Mouse (Mus musculus) heart, embryonic 14.5 days (tissue): ENCODE measurements at regions not wholly inside any gene's neighbourhood (a gene's known extent, or its start where the extent isn't known, plus 50 kb on each side); places are given as distances from the start of the nearest gene placed in this dataset.

Experiments used
- ATAC-seq: fragments of 200-750 bp; cut with Nextera tagmentation; 2 replicates; pipeline ENCODE4 v1.8.0; 2017; ENCODE audit warnings: low read depth, moderate TSS enrichment; ENCODE audit not compliant: insufficient number of reproducible peaks, insufficient read depth, low FRiP score
- H3K27ac ChIP-seq, 2 experiments: fragments of 200-500 bp in 1 of 2; fragments of 300-500 bp in 1 of 2; sonication (generic) in 1 of 2; replicated peaks in 1 of 2; 2 replicates each; pipeline ENCODE4 v1.5.1; 2012 to 2014; ENCODE audit warnings: low read depth in 2 of 2, low read length in 2 of 2, control low read depth in 1 of 2, mild to moderate bottlenecking in 1 of 2, mixed read lengths in 1 of 2; ENCODE audit not compliant: control insufficient read depth in 1 of 2, insufficient read depth in 1 of 2
- H3K27me3 ChIP-seq: fragments of 300-500 bp; sonication (generic); 2 replicates; pipeline ENCODE4 v1.6.1; 2014; ENCODE audit warnings: mild to moderate bottlenecking, low read length, control low read depth; ENCODE audit not compliant: control insufficient read depth, insufficient read depth
- H3K36me3 ChIP-seq: fragments of 300-500 bp; sonication (generic); 2 replicates; pipeline ENCODE4 v1.6.1; 2014; ENCODE audit warnings: mild to moderate bottlenecking, control low read depth, low read length, mixed read lengths; ENCODE audit not compliant: control insufficient read depth, insufficient read depth
- H3K4me1 ChIP-seq, 2 experiments: fragments of 200-500 bp in 1 of 2; fragments of 300-500 bp in 1 of 2; sonication (generic) in 1 of 2; 2 replicates each; pipeline ENCODE4 v1.6.1; 2012 to 2014; ENCODE audit warnings: low read length in 2 of 2, control low read depth in 1 of 2, mixed read lengths in 1 of 2; ENCODE audit not compliant: control insufficient read depth in 2 of 2, insufficient read depth in 2 of 2
- H3K4me2 ChIP-seq: fragments of 300-500 bp; sonication (generic); 2 replicates; pipeline ENCODE4 v1.6.1; 2014; ENCODE audit warnings: mild to moderate bottlenecking, low read length
- H3K4me3 ChIP-seq, 2 experiments: fragments of 200-500 bp in 1 of 2; fragments of 300-500 bp in 1 of 2; sonication (generic) in 1 of 2; 2 replicates each; pipeline ENCODE4 v1.5.1; 2012 to 2014; ENCODE audit warnings: low read length in 2 of 2, mild to moderate bottlenecking in 2 of 2, control low read depth in 1 of 2, low read depth in 1 of 2, moderate library complexity in 1 of 2; ENCODE audit not compliant: control insufficient read depth in 1 of 2, insufficient read depth in 1 of 2
- H3K9ac ChIP-seq: fragments of 300-500 bp; sonication (generic); 2 replicates; pipeline ENCODE4 v1.6.1; 2014; ENCODE audit warnings: mild to moderate bottlenecking, low read length
- H3K9me3 ChIP-seq: fragments of 300-500 bp; sonication (generic); 2 replicates; pipeline ENCODE4 v1.6.1; 2016; ENCODE audit warnings: low read length, control low read depth; ENCODE audit not compliant: control insufficient read depth
- WGBS: fragments of 180-500 bp; shearing (Covaris S2); extraction: QIAGEN DNeasy Blood & Tissue Kit; methylation state at CpG from one replicate; pipeline ENCODE4 v1.1.7; 2014; 5-methylcytosine and 5-hydroxymethylcytosine counted together

DNA sequence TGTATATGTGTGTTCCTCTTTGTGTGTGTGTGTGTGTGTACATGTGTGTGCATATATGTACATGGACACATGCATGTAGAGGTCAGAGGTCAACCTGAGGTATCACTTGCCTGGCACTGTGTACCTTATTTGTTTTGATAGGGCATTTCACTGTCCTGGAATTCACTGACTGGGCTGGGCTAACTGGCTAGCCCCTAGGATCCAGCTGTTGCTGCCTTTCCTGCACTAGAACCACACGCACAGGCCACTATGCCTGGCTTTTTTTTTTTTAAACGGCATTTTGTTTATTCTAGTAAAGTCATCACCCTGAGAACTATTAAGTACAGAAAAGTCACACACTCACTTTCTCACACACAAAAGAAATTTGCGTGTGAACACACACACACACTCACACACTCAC, 79.7 kb upstream of the Samsn1 start:
- no peaks in the 10 kb centered on the region for H3K36me3 ChIP-seq
- no peak for ATAC-seq
- H3K9ac ChIP-seq, result no peak overlapping the region
- H3K27me3 ChIP-seq, result no peaks in the 10 kb centered on the region
- no peak overlapping the region for H3K4me3 ChIP-seq
- H3K4me2 ChIP-seq, result no peak overlapping the region
- H3K27ac ChIP-seq, result no peak overlapping the region
- no peaks in the 10 kb centered on the region for H3K9me3 ChIP-seq
- no peaks in the 10 kb centered on the region for H3K4me1 ChIP-seq
- WGBS, result 81% methylated on average over 3 of the region's 3 CpGs

DNA sequence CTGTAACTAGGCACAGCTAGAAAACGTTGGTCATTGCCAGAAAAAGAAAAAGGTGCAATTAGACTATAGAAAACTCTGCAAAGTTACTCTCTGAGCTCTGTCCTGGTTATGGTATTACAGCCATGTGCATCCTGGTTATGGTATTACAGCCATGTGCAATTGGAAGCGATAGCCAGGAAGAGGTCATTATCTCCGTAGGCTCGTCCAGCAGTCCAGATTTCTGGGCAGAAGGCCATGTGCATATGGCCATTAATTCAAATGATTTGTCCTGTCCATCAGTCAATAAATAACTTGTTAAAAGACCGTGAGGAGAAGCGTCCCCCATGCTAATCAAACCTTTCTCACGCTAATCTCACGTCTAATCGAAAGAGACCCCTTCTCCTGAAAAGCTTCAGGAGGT, 75.7 kb upstream of the Samsn1 start:
- Histone ChIP-seq H3K9ac (no peak overlapping the region), H3K4me3 (no peak overlapping the region), H3K4me2 (no peak overlapping the region), H3K9me3 (no peaks in the 10 kb centered on the region), H3K4me1 (no peaks in the 10 kb centered on the region), H3K36me3 (no peaks in the 10 kb centered on the region), H3K27me3 (no peaks in the 10 kb centered on the region), H3K27ac (no peak overlapping the region)
- no peak for ATAC-seq
- WGBS, result 77% methylated on average over 9 of the region's 9 CpGs

DNA sequence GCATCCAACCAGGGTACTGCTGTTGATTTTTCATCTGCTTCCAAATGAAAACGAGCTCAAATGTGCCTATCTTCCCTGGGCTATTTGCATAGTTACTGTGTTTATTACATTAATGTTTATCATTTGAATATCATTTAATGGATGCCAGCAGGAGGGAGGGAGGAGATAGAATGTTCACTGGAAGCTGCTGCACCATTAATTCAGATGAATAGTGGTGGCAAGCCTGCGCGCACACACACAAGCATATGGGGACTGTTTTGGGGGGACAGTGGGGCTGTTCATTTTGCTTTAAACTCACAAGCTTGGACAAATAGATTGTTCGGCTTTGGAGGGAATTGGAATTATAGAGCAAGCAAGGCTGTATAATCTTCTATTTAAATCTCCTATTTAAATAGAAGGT, 74.3 kb upstream of the Samsn1 start:
- H3K36me3 ChIP-seq, result no peaks in the 10 kb centered on the region
- ATAC-seq, result no peak
- 85% methylated on average over 4 of the region's 4 CpGs for WGBS
- H3K9ac ChIP-seq, result no peak overlapping the region
- H3K4me1 ChIP-seq, result no peaks in the 10 kb centered on the region
- H3K9me3 ChIP-seq, result no peaks in the 10 kb centered on the region
- no peak overlapping the region for H3K4me3 ChIP-seq
- H3K4me2 ChIP-seq, result no peak overlapping the region
- H3K27me3 ChIP-seq, result no peaks in the 10 kb centered on the region
- H3K27ac ChIP-seq, result no peak overlapping the region

DNA sequence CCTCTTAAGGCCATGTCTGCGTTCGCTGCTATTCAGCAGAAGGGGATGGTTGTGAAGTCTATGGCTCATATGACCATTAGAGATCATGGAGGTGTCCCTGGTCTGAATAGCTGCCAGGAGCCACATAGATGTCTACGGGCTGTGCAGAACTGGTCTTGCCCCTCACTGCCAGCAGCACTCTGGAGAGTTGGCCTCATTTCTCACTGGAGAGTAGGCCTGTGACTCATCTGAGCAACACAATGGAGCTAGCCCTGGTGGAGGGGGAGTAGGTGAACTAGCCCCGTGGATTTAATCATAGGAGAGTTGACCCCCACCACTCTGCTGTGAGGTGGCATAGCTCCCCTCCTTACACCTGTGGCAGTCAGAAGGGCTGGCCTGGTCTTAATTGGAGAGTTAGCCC, 63.3 kb upstream of the Samsn1 start:
- no peak for ATAC-seq

DNA sequence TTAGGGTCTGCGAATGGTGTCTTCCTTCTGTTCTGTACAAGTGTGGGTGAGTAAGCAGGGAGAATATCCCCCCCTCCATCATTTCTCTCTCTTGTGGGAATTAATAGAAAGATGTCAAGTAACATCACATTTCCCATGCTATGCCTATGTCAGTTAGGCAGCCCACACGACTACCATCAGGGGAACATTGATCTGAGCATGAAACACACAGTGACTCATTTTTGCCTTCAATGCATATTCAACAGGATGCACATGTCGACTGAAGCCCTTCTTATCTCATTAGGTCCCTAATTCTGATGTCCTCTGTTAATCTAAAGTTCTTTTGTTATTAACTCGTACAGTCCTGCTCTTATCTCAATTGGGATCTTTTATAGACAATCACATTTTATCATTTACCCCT, 60.4 kb upstream of the Samsn1 start:
- H3K4me1 ChIP-seq, result no peaks in the 10 kb centered on the region
- 55% methylated on average over 4 of the region's 4 CpGs for WGBS

More for the DNA sequence above, 63.3 kb upstream of the Samsn1 start:
- no peaks in the 10 kb centered on the region for H3K27me3 ChIP-seq
- H3K4me1 ChIP-seq, result no peaks in the 10 kb centered on the region
- no peaks in the 10 kb centered on the region for H3K9me3 ChIP-seq
- H3K4me2 ChIP-seq, result no peak overlapping the region
- H3K4me3 ChIP-seq, result no peak overlapping the region
- H3K9ac ChIP-seq, result no peak overlapping the region
- no peak overlapping the region for H3K27ac ChIP-seq
- 80% methylated on average over 4 of the region's 4 CpGs for WGBS
- H3K36me3 ChIP-seq, result no peaks in the 10 kb centered on the region

DNA sequence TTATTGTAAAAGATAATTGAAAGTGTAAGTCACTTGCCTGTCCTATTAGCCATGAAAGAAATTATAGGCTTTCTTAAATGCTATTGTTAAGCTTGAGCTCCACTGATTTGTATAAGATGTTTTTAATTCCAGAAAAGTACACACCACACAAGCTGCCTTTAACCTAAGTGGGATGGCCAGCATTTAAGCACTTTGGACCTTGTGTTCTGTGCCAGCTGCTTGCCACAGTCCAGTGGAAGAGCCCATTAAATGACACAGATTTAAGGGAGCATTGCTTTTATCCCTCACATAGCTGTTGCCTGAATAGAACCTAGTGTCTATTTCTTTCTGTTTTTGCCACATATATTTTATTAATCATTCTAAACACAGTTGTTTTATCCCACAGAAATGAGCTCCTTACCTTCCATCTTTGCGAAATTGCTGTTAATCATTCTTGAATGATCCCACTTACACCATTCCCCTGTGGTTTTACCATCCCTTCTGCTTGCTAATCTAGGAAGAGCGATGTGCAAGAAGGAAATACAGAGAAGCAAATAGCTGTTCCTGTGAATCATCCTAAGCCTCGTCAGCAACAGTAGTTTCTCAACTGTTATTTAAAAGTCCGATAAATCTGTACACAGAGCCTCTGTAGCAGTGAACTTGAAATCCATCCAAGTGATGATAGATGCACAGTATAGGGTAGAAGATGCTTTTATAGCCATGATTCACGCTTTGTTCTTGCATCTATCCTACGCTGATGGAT, 57.9 kb upstream of the Samsn1 start:
- 77% methylated on average over 6 of the region's 6 CpGs for WGBS
- Histone ChIP-seq H3K4me1 (no peaks in the 10 kb centered on the region), H3K4me2 (no peak overlapping the region), H3K4me3 (no peak overlapping the region), H3K9me3 (no peaks in the 10 kb centered on the region), H3K36me3 (no peaks in the 10 kb centered on the region), H3K9ac (no peak overlapping the region), H3K27ac (no peak overlapping the region), H3K27me3 (no peaks in the 10 kb centered on the region)
- ATAC-seq, result no peak

More for the DNA sequence above, 60.4 kb upstream of the Samsn1 start:
- ATAC-seq, result no peak
- no peak overlapping the region for H3K9ac ChIP-seq
- no peak overlapping the region for H3K4me2 ChIP-seq
- H3K9me3 ChIP-seq, result no peaks in the 10 kb centered on the region
- no peak overlapping the region for H3K27ac ChIP-seq
- H3K36me3 ChIP-seq, result no peaks in the 10 kb centered on the region
- no peaks in the 10 kb centered on the region for H3K27me3 ChIP-seq
- no peak overlapping the region for H3K4me3 ChIP-seq

DNA sequence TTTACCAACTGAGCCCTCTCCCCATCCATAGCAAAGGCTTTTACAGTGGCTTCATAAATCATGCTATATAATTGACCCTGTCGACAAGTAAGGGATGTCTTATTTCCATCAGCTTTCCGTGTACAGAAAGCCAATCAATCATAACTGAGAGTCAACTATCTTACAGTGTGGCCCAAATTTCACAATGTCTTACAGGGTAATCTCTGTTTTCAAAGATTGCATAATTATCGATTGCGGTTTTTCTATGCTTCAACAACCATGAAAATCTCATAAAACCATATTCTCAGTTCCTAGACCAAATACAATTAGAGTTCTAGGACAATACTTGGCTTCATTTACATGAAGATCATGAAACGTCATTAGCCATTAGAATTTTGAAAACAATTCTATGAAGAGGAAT, 56.1 kb upstream of the Samsn1 start:
- 83% methylated on average over 5 of the region's 5 CpGs for WGBS
- Histone ChIP-seq H3K4me3 (no peak overlapping the region), H3K9me3 (no peaks in the 10 kb centered on the region), H3K9ac (no peak overlapping the region), H3K36me3 (no peaks in the 10 kb centered on the region), H3K27ac (no peak overlapping the region), H3K4me1 (no peaks in the 10 kb centered on the region), H3K27me3 (no peaks in the 10 kb centered on the region), H3K4me2 (no peak overlapping the region)
- ATAC-seq, result no peak

DNA sequence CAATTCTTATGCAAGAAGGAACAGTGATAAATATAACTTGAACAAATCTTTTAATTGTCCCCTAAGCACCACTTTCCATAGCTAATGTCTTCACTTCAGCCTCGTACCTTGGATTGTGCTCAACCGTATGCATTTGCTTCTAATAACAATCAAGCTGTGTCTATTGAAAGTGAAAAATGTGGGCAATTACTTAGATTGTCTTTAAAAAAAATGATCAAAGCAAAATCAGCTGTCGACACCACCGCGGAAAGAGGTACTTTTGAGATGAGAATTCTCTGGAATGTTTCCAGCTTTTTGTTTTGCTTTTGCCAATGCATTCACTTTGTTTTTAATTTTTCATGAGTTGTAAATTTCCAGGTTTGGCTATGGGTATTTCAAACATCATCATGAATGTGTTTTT, 54.1 kb upstream of the Samsn1 start:
- ATAC-seq, result no peak
- WGBS, result 78% methylated on average over 5 of the region's 5 CpGs
- no peak overlapping the region for H3K4me3 ChIP-seq
- H3K27ac ChIP-seq, result no peak overlapping the region
- no peaks in the 10 kb centered on the region for H3K4me1 ChIP-seq
- no peaks in the 10 kb centered on the region for H3K36me3 ChIP-seq
- H3K4me2 ChIP-seq, result no peak overlapping the region
- H3K9ac ChIP-seq, result no peak overlapping the region
- no peaks in the 10 kb centered on the region for H3K27me3 ChIP-seq
- no peaks in the 10 kb centered on the region for H3K9me3 ChIP-seq
